Mouse (Mus musculus) right cerebral cortex, postnatal 14 days (tissue): ENCODE data around the gene Fkbp2.

Experiments
- DNase-seq: peaks from one replicate; pipeline ENCODE4 v3.0.0; 2022

Gene Fkbp2

GRCm38 (mm10) chr19:6939106-6940002 is 40.9 kb downstream of the Fkbp2 start:
- no peak for DNase-seq

- peak; percentile 4 for DNase-seq
Measured at GRCm38 (mm10) chr19:6937541-6938465, 42.5 kb downstream of the Fkbp2 start.

GRCm38 (mm10) chr19:6936299-6936698 is 44.0 kb downstream of the Fkbp2 start:
- DNase-seq = no peak

- DNase-seq = no peak
Measured at GRCm38 (mm10) chr19:6934195-6934977, 45.9 kb downstream of the Fkbp2 start, which contains the start of gene Kcnk4. Kcnk4 (minus strand) TSS chr19:6934515.

- DNase-seq = peak; percentile 65
Measured at GRCm38 (mm10) chr19:6933436-6934194, 46.7 kb downstream of the Fkbp2 start.

GRCm38 (mm10) chr19:6933102-6933435 is 47.2 kb downstream of the Fkbp2 start:
- DNase-seq = no peak

GRCm38 (mm10) chr19:6932018-6932417 is 48.3 kb downstream of the Fkbp2 start:
- DNase-seq = no peak

GRCm38 (mm10) chr19:6931002-6931401 is 49.3 kb downstream of the Fkbp2 start:
- no peak for DNase-seq

- no peak for DNase-seq
Measured at GRCm38 (mm10) chr19:6928080-6928479, 52.2 kb downstream of the Fkbp2 start.
